Mouse (Mus musculus) lung, adult 2 months (tissue): ENCODE data around the gene Ndc80. TPM values are rescaled to one million over a fixed set of nuclear protein-coding genes. Genes with fewer than 3 reads are reported as not detected.
"Not testable (repeated sequence)": the region's sequence is repeated elsewhere in the genome, so short reads cannot be mapped to it uniquely, and the experiment has no call there.

Experiments used
- DNase-seq: peaks from one replicate; pipeline ENCODE4 v3.0.0; 2022
- H3K4me1 ChIP-seq: fragments of 200-500 bp; 2 replicates; pipeline ENCODE4 v1.6.1; 2011; ENCODE audit warnings: low read length; ENCODE audit not compliant: control insufficient read depth, insufficient read depth
- H3K4me3 ChIP-seq: fragments of 200-500 bp; replicated peaks from 2 replicates; pipeline ENCODE3; 2011; ENCODE audit warnings: low read depth, mild to moderate bottlenecking, control low read depth, low read length; ENCODE audit errors: extremely low read depth
- CTCF ChIP-seq: fragments of 200-500 bp; IDR thresholded peaks from 2 replicates; pipeline ENCODE4 v1.5.1; 2011; ENCODE audit warnings: mild to moderate bottlenecking, low read length, control low read depth; ENCODE audit not compliant: insufficient read depth
- POLR2A ChIP-seq: fragments of 200-500 bp; IDR thresholded peaks from 2 replicates; pipeline ENCODE4 v1.6.1; 2011; ENCODE audit warnings: low read depth, mild to moderate bottlenecking, control low read depth, low read length, borderline replicate concordance; ENCODE audit errors: extremely low read depth
- WGBS: fragments of 180-500 bp; shearing (Covaris S2); methylation state at CpG from one replicate; pipeline ENCODE4 v1.1.7; 2018; 5-methylcytosine and 5-hydroxymethylcytosine counted together
- polyA plus RNA-seq: library from polyadenylated mRNA; depleted of rRNA; stranded (reverse); fragments of >200 nt; gene quantifications from 2 replicates; pipeline ENCODE4 v1.2.3, GENCODE M21; 2012; rRNA removed

The Ndc80 gene
- polyA plus RNA-seq, 1 experiment: 0.14 TPM

- TF ChIP-seq POLR2A: no peak
- no peak for TF ChIP-seq CTCF
- DNase-seq: no peak
- 96% methylated on average over 2 of the region's 2 CpGs for WGBS
- Histone ChIP-seq H3K4me1 (no peaks in the 10 kb centered on the region; the same call in 1 of the 2 replicates), H3K4me3 (no peak within 1 kb of the TSS)
These were observed 66.8 kb downstream of the Ndc80 start, which contains the start of gene Gm4707 for GRCm38 (mm10) chr17:71459818-71460217. Gm4707 (minus strand) TSS chr17:71459918.

- not testable (repeated sequence) for H3K4me1 ChIP-seq, H3K4me3 ChIP-seq, DNase-seq
- WGBS: 92% methylated on average over 6 of the region's 6 CpGs
These were observed 69.3 kb downstream of the Ndc80 start for GRCm38 (mm10) chr17:71457361-71457760.

Other genes with a start within 250 kb of the Ndc80 start
- gene Emilin2, start 214.9 kb downstream of the Ndc80 start, polyA plus RNA-seq: 17.3 and 18.7 TPM in 2 replicates
- gene Gm4707, start 66.9 kb downstream of the Ndc80 start, polyA plus RNA-seq: 0.42 and 0.53 TPM in 2 replicates
- gene Smchd1, start 51.5 kb downstream of the Ndc80 start, polyA plus RNA-seq: 6.9 and 8.3 TPM in 2 replicates
- gene Spdya, start 25.2 kb upstream of the Ndc80 start, polyA plus RNA-seq: 0.12 TPM in 1 of 2 replicates, not detected in the other
- 5.3 and 8.8 TPM in 2 replicates for gene Wdr43, start 89.0 kb upstream of the Ndc80 start, polyA plus RNA-seq
- gene Togaram2, start 146.4 kb upstream of the Ndc80 start, polyA plus RNA-seq: 17.8 and 18.1 TPM in 2 replicates
- 0.02 and 0.03 TPM in 2 replicates for gene Pcare, start 226.0 kb upstream of the Ndc80 start, polyA plus RNA-seq
- gene Clip4, start 241.6 kb upstream of the Ndc80 start, polyA plus RNA-seq: 14.7 and 25.9 TPM in 2 replicates